Mouse (Mus musculus) erythroblast, embryonic 14.5 days (primary cell): ENCODE results near the gene Fam20c. TPM values are rescaled to one million over a fixed set of nuclear protein-coding genes. Genes with fewer than 3 reads are reported as not detected.

Experiments
- H3K27me3 ChIP-seq: 2 replicates; pipeline ENCODE4 v1.6.1; 2012; ENCODE audit warnings: inconsistent platforms; ENCODE audit not compliant: control insufficient read depth
- H3K36me3 ChIP-seq: 2 replicates; pipeline ENCODE4 v1.6.1; 2012; ENCODE audit warnings: mild to moderate bottlenecking, inconsistent platforms; ENCODE audit not compliant: control insufficient read depth
- H3K4me1 ChIP-seq: 2 replicates; pipeline ENCODE4 v1.6.1; 2012; ENCODE audit warnings: inconsistent platforms; ENCODE audit not compliant: control insufficient read depth
- H3K4me3 ChIP-seq: replicated peaks from 2 replicates; pipeline ENCODE3; 2012; ENCODE audit warnings: moderate library complexity, mild to moderate bottlenecking, inconsistent platforms
- H3K9me3 ChIP-seq: 2 replicates; pipeline ENCODE4 v1.6.1; 2012; ENCODE audit warnings: low read length, inconsistent platforms, mixed read lengths; ENCODE audit not compliant: control insufficient read depth
- GATA1 ChIP-seq: IDR thresholded peaks from 2 replicates; pipeline ENCODE4 v1.6.1; 2012; ENCODE audit warnings: low read length, inconsistent platforms, mixed read lengths
- TAL1 ChIP-seq: IDR thresholded peaks from 3 replicates; pipeline ENCODE4 v1.6.1; 2012; ENCODE audit warnings: low read length, inconsistent platforms, mixed read lengths
- polyA plus RNA-seq: library from polyadenylated mRNA; stranded (reverse); fragments of >175 nt; gene quantifications from 2 replicates; pipeline ENCODE4 v1.2.3, GENCODE M21; 2012

Fam20c gene
- polyA plus RNA-seq, 1 experiment: 0.08 TPM

DNA sequence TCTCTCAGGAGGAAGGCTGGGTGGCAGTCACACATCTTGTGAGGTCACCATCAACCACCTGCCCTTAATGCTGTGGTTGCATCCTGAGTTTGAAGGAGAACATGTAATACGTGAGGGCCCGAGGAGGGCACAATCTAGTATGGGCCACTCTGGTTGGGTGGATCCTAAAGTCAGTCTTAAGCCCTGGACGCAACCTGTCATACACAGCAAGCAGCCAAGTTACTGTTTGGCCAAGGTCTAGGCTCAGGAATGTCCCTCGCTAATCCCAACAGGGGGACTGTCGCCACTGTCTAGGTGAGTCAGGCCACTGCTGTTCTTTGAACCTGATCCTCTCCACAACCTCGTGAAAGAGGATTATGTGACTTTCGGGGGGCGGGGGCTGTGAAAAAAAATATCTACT lies 10.3 kb downstream of the Fam20c start:
- Histone ChIP-seq H3K4me3 (no peak overlapping the region), H3K4me1 (no peaks in the 10 kb centered on the region), H3K27me3 (no peaks in the 10 kb centered on the region), H3K9me3 (no peaks in the 10 kb centered on the region), H3K36me3 (no peaks in the 10 kb centered on the region; the same call in 1 of the 2 replicates)
- no peak for TF ChIP-seq GATA1
- TF ChIP-seq TAL1: no peak

- H3K4me3 ChIP-seq: no peak overlapping the region
- no peaks in the 10 kb centered on the region; the same call in 1 of the 2 replicates for H3K36me3 ChIP-seq
- no peak for TF ChIP-seq GATA1
- no peak for TF ChIP-seq TAL1
- H3K4me1 ChIP-seq: no peaks in the 10 kb centered on the region
- no peaks in the 10 kb centered on the region for H3K27me3 ChIP-seq
- H3K9me3 ChIP-seq: no peaks in the 10 kb centered on the region
Observed at GRCm38 (mm10) chr5:138767650-138768049, 13.3 kb downstream of the Fam20c start.

DNA sequence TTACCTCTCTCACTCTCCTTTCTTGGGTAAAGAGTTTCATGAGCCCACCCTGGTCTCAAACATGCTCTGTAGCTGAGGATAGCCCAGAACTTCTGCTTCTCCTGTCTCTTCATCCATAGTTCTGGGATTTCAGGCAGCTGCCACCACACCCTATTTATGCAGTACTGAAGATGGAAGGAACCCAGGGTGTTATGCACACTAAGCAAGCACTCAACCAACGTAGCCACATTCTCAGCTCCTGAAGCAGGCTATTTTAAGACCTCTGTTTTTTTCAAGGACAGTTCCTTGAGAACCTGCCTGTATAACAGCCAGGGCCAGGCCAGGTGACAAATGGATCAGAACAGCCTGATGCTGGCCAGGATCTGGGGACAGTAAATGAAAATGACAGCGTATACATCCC lies 14.4 kb downstream of the Fam20c start:
- TF ChIP-seq TAL1 (no peak), GATA1 (no peak)
- no peaks in the 10 kb centered on the region for H3K9me3 ChIP-seq
- no peaks in the 10 kb centered on the region; the same call in 1 of the 2 replicates for H3K36me3 ChIP-seq
- H3K4me1 ChIP-seq: no peaks in the 10 kb centered on the region
- no peaks in the 10 kb centered on the region for H3K27me3 ChIP-seq
- no peak overlapping the region for H3K4me3 ChIP-seq

GRCm38 (mm10) chr5:138769126-138769525 lies 14.8 kb downstream of the Fam20c start:
- no peaks in the 10 kb centered on the region for H3K4me1 ChIP-seq
- H3K4me3 ChIP-seq: no peak overlapping the region
- no peak for TF ChIP-seq TAL1
- TF ChIP-seq GATA1: no peak
- H3K36me3 ChIP-seq: no peaks in the 10 kb centered on the region; the same call in 1 of the 2 replicates
- H3K9me3 ChIP-seq: no peaks in the 10 kb centered on the region
- no peaks in the 10 kb centered on the region for H3K27me3 ChIP-seq

GRCm38 (mm10) chr5:138775096-138775495 lies 20.8 kb downstream of the Fam20c start:
- H3K27me3 ChIP-seq: no peaks in the 10 kb centered on the region
- H3K4me3 ChIP-seq: no peak overlapping the region
- no peaks in the 10 kb centered on the region for H3K9me3 ChIP-seq
- TF ChIP-seq TAL1 (no peak), GATA1 (no peak)
- H3K4me1 ChIP-seq: no peaks in the 10 kb centered on the region
- no peaks in the 10 kb centered on the region; the same call in 1 of the 2 replicates for H3K36me3 ChIP-seq

GRCm38 (mm10) chr5:138776346-138776745 lies 22.0 kb downstream of the Fam20c start:
- TF ChIP-seq TAL1 (no peak), GATA1 (no peak)

GRCm38 (mm10) chr5:138778731-138779463 lies 24.6 kb downstream of the Fam20c start:
- Histone ChIP-seq H3K27me3 (no peaks in the 10 kb centered on the region), H3K9me3 (no peaks in the 10 kb centered on the region), H3K4me1 (no peaks in the 10 kb centered on the region), H3K4me3 (no peak overlapping the region), H3K36me3 (no peaks in the 10 kb centered on the region)
- no peak for TF ChIP-seq TAL1
- no peak for TF ChIP-seq GATA1

More at GRCm38 (mm10) chr5:138776346-138776745, 22.0 kb downstream of the Fam20c start:
- H3K36me3 ChIP-seq: no peaks in the 10 kb centered on the region; the same call in 1 of the 2 replicates
- H3K9me3 ChIP-seq: no peaks in the 10 kb centered on the region
- H3K27me3 ChIP-seq: no peaks in the 10 kb centered on the region
- no peaks in the 10 kb centered on the region for H3K4me1 ChIP-seq
- no peak overlapping the region for H3K4me3 ChIP-seq

- TF ChIP-seq GATA1 (no peak), TAL1 (no peak)
- H3K4me3 ChIP-seq: no peak overlapping the region
- no peaks in the 10 kb centered on the region for H3K9me3 ChIP-seq
- H3K4me1 ChIP-seq: no peaks in the 10 kb centered on the region
- H3K36me3 ChIP-seq: no peaks in the 10 kb centered on the region; the same call in 1 of the 2 replicates
- H3K27me3 ChIP-seq: no peaks in the 10 kb centered on the region
Observed at GRCm38 (mm10) chr5:138779655-138780054, 25.3 kb downstream of the Fam20c start.

DNA sequence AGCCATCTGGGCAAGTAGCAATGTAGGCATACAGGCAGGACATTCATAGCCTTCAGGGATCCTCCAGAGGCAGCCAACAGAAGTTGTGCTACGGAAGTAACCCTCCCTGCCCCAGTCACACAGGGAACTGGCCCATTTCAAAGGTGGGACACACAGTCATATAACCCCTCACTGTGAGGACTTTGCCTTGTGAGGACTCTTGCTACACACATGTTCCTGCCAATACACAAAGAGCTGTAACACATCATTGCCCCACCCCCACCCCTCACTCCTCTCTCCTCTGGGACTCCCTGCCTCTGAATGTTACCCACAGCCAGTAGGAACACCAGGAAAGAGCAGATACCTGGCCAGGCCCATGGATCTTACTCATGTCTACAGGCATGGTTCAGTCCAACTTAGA lies 28.4 kb downstream of the Fam20c start:
- no peak overlapping the region for H3K4me3 ChIP-seq
- no peaks in the 10 kb centered on the region; the same call in 1 of the 2 replicates for H3K36me3 ChIP-seq
- TF ChIP-seq TAL1 (no peak), GATA1 (no peak)

More for the DNA sequence above, 28.4 kb downstream of the Fam20c start:
- H3K9me3 ChIP-seq: no peaks in the 10 kb centered on the region
- no peaks in the 10 kb centered on the region for H3K4me1 ChIP-seq
- H3K27me3 ChIP-seq: no peaks in the 10 kb centered on the region
